Comparison of ENCODE assay signal across 23 mouse cellular contexts in genomic region chr9:9267606-9268601, GRCm38 (mm10). TPM values are rescaled to one million over a fixed set of nuclear protein-coding genes. Genes with fewer than 3 reads are reported as not detected.
DNase-seq lines count a peak whose midpoint lies in the region; ATAC-seq and TF ChIP-seq lines count a peak whose summit lies in the region.
"Had no signal": no experiment of that assay in that cellular context is flagged by ENCODE, and none has a peak within 500 bp of the region (broad histone marks: within the 10 kb centered on the region; RNA-seq: fewer than 3 reads in every experiment).

No protein-coding gene starts in this region.

- no peak for TF ChIP-seq CTCF in stomach, postnatal 0 days (IDR thresholded peaks at IDR 0.05; ENCODE audit: low read depth)

- no peaks in the 10 kb centered on the region for H3K27me3 ChIP-seq in midbrain, embryonic 11.5 days (ENCODE audit: control insufficient read depth, insufficient read depth, low read length)
- no peaks in the 10 kb centered on the region for H3K27me3 ChIP-seq in midbrain, embryonic 15.5 days (replicated peaks)
- no peaks in the 10 kb centered on the region for H3K27me3 ChIP-seq in stomach, postnatal 0 days (ENCODE audit: control insufficient read depth, insufficient read depth, low read length)
- H3K27me3 ChIP-seq: embryonic facial prominence, embryonic 12.5 days; forebrain, embryonic 13.5 days; heart, embryonic 15.5 days; liver, embryonic 13.5 days; lung, embryonic 15.5 days had no signal

- WGBS in midbrain, embryonic 11.5 days, result 76% methylated on average over 6 of the region's 6 CpGs
- 84% methylated on average over 6 of the region's 6 CpGs for WGBS in midbrain, embryonic 15.5 days
- WGBS in stomach, postnatal 0 days, result 76% methylated on average over 6 of the region's 6 CpGs

- no peak for ATAC-seq in midbrain, embryonic 11.5 days (ENCODE audit: low FRiP score)
- ATAC-seq in midbrain, embryonic 15.5 days (replicated peaks), result no peak
- ATAC-seq in stomach, postnatal 0 days (ENCODE audit: low FRiP score, low TSS enrichment), result no peak
- ATAC-seq: activated CD4-positive, CD25-positive, alpha-beta regulatory T cell, adult 4 months had no signal

- H3K4me2 ChIP-seq in midbrain, embryonic 11.5 days, result no peak overlapping the region
- H3K4me2 ChIP-seq in midbrain, embryonic 15.5 days, result no peak overlapping the region
- no peak overlapping the region for H3K4me2 ChIP-seq in stomach, postnatal 0 days (replicated peaks; ENCODE audit: low read depth)
- H3K4me2 ChIP-seq: embryonic facial prominence, embryonic 12.5 days; forebrain, embryonic 13.5 days; heart, embryonic 15.5 days; hindbrain, embryonic 14.5 days; liver, embryonic 13.5 days; lung, embryonic 15.5 days had no signal

- DNase-seq in kidney, adult 11 months, result peak; percentile 3
- DNase-seq in kidney, postnatal 14 days, result no peak
- peak; percentile 76 for DNase-seq in midbrain, embryonic 11.5 days (ENCODE audit: low spot score, missing footprints)
- DNase-seq in ZHBTc4 (ENCODE audit: low read depth, low spot score), result peak; percentile 82
- no peak for DNase-seq in stomach, postnatal 0 days (ENCODE audit: low spot score)
- DNase-seq in lung, postnatal 25 days (ENCODE audit: low spot score), result no peak
- no peak for DNase-seq in retina, postnatal 1 day
- DNase-seq: cerebellum, adult 11 months; cerebellum, postnatal 10 days; heart, postnatal 36 days; kidney, postnatal 25 days; liver, embryonic 13.5 days; right cerebral cortex, postnatal 14 days; thymus, postnatal 14 days had no signal

- TF ChIP-seq EP300 in stomach, postnatal 0 days (optimal IDR thresholded peaks at IDR 0.05), result no peak

- H3K27ac ChIP-seq in midbrain, embryonic 11.5 days (ENCODE audit: low read depth, low read length), result no peak overlapping the region
- no peak overlapping the region for H3K27ac ChIP-seq in midbrain, embryonic 15.5 days
- H3K27ac ChIP-seq in stomach, postnatal 0 days (replicated peaks), result no peak overlapping the region
- H3K27ac ChIP-seq: embryonic facial prominence, embryonic 12.5 days; heart, embryonic 15.5 days; hindbrain, embryonic 14.5 days; layer of hippocampus, adult 2 months; liver, embryonic 13.5 days; lung, embryonic 15.5 days; macrophage had no signal

- no peaks in the 10 kb centered on the region for H3K36me3 ChIP-seq in midbrain, embryonic 11.5 days (ENCODE audit: control insufficient read depth, insufficient read depth, low read length)
- no peaks in the 10 kb centered on the region for H3K36me3 ChIP-seq in midbrain, embryonic 15.5 days (replicated peaks)
- no peaks in the 10 kb centered on the region for H3K36me3 ChIP-seq in stomach, postnatal 0 days (ENCODE audit: control insufficient read depth, insufficient read depth, low read length)
- H3K36me3 ChIP-seq: embryonic facial prominence, embryonic 12.5 days; heart, embryonic 15.5 days; liver, embryonic 13.5 days; lung, embryonic 15.5 days had no signal

- H3K4me1 ChIP-seq in midbrain, embryonic 11.5 days (ENCODE audit: control insufficient read depth, insufficient read depth, low read length), result peaks cover 4% of the 10 kb centered on the region
- H3K4me1 ChIP-seq in midbrain, embryonic 15.5 days, result no peaks in the 10 kb centered on the region
- H3K4me1 ChIP-seq in stomach, postnatal 0 days (replicated peaks; ENCODE audit: control insufficient read depth, insufficient read depth), result no peaks in the 10 kb centered on the region
- H3K4me1 ChIP-seq: embryonic facial prominence, embryonic 12.5 days; heart, embryonic 15.5 days; liver, embryonic 13.5 days; lung, embryonic 15.5 days had no signal

- no peak overlapping the region for H3K4me3 ChIP-seq in midbrain, embryonic 11.5 days (ENCODE audit: low read depth, low read length)
- no peak overlapping the region for H3K4me3 ChIP-seq in midbrain, embryonic 15.5 days
- H3K4me3 ChIP-seq in stomach, postnatal 0 days (ENCODE audit: low read depth, low read length), result no peak overlapping the region
- H3K4me3 ChIP-seq: embryonic facial prominence, embryonic 12.5 days; forebrain, embryonic 13.5 days; heart, embryonic 15.5 days; layer of hippocampus, adult 2 months; liver, embryonic 13.5 days; lung, embryonic 15.5 days had no signal

- H3K9me3 ChIP-seq in midbrain, embryonic 11.5 days (ENCODE audit: control insufficient read depth, low read length), result no peaks in the 10 kb centered on the region
- no peaks in the 10 kb centered on the region for H3K9me3 ChIP-seq in midbrain, embryonic 15.5 days
- H3K9me3 ChIP-seq in stomach, postnatal 0 days (ENCODE audit: control insufficient read depth, low read length), result no peaks in the 10 kb centered on the region
- H3K9me3 ChIP-seq: embryonic facial prominence, embryonic 12.5 days; forebrain, embryonic 13.5 days; heart, embryonic 15.5 days; liver, embryonic 13.5 days; lung, embryonic 15.5 days had no signal

- H3K9ac ChIP-seq in midbrain, embryonic 11.5 days (ENCODE audit: low read length), result no peak overlapping the region
- no peak overlapping the region for H3K9ac ChIP-seq in midbrain, embryonic 15.5 days
- 0 out of 2 replicates have a peak overlapping the region, but pooled peaks have one; percentile 13 for H3K9ac ChIP-seq in stomach, postnatal 0 days (ENCODE audit: low read length)
- H3K9ac ChIP-seq: embryonic facial prominence, embryonic 12.5 days; forebrain, embryonic 13.5 days; heart, embryonic 15.5 days; hindbrain, embryonic 14.5 days; liver, embryonic 13.5 days; lung, embryonic 15.5 days had no signal

RNA-seq across cellular contexts. Expression of gene Arhgap42, which starts 29.0 kb away (rescaled TPM):
- 22.4 and 25.1 TPM in 2 replicates for polyA plus RNA-seq in midbrain, embryonic 11.5 days (2014; fragmentation: Nextera tagmentation; extraction: Ambion mirVana)
- 17.1 and 19.7 TPM in 2 replicates for polyA plus RNA-seq in midbrain, embryonic 15.5 days (2015; fragmentation: Nextera tagmentation; extraction: Ambion mirVana)
- 19.8 and 21.7 TPM in 2 replicates for polyA plus RNA-seq in stomach, postnatal 0 days (2015; fragmentation: Nextera tagmentation; extraction: Ambion mirVana)
- polyA plus RNA-seq: activated CD4-positive, CD25-positive, alpha-beta regulatory T cell, adult 4 months; macrophage had no signal

Comparison
In these comparisons a context has a peak if more than half of its experiments do, and no peak if none do; other contexts are left out.
1. DNase-seq: peak in kidney, adult 11 months (single experiment), midbrain, embryonic 11.5 days (single experiment) and ZHBTc4 (single experiment); none in kidney, postnatal 14 days (single experiment), stomach, postnatal 0 days (single experiment), lung, postnatal 25 days (single experiment) and retina, postnatal 1 day (single experiment).